Mouse (Mus musculus) intestine, postnatal 0 days (tissue): Measurements from ENCODE around the gene Drd3. TPM values are rescaled to one million over a fixed set of nuclear protein-coding genes. Genes with fewer than 3 reads are reported as not detected.

ENCODE experiments used
- ATAC-seq: fragments of 200-750 bp; cut with Nextera tagmentation; 2 replicates; pipeline ENCODE4 v1.8.0; 2017; ENCODE audit warnings: mild to moderate bottlenecking, moderate TSS enrichment, moderate library complexity
- H3K27ac ChIP-seq: fragments of 300-500 bp; sonication (generic); 2 replicates; pipeline ENCODE4 v1.5.1; 2014; ENCODE audit warnings: mild to moderate bottlenecking, low read depth, low read length, moderate library complexity
- H3K27me3 ChIP-seq: fragments of 300-500 bp; sonication (generic); replicated peaks from 2 replicates; pipeline ENCODE4 v1.6.1; 2014; ENCODE audit warnings: low read length, mixed read lengths; ENCODE audit not compliant: control insufficient read depth, insufficient read depth
- H3K36me3 ChIP-seq: fragments of 300-500 bp; sonication (generic); 2 replicates; pipeline ENCODE4 v1.6.1; 2014; ENCODE audit warnings: mild to moderate bottlenecking, moderate library complexity; ENCODE audit not compliant: control insufficient read depth, insufficient read depth
- H3K4me1 ChIP-seq: fragments of 300-500 bp; sonication (generic); replicated peaks from 2 replicates; pipeline ENCODE4 v1.6.1; 2014; ENCODE audit warnings: antibody characterized with exemption, low read length, mixed read lengths; ENCODE audit not compliant: control insufficient read depth, insufficient read depth
- H3K4me2 ChIP-seq: fragments of 300-500 bp; sonication (generic); replicated peaks from 2 replicates; pipeline ENCODE4 v1.6.1; 2014; ENCODE audit warnings: low read depth, mild to moderate bottlenecking, moderate library complexity
- H3K4me3 ChIP-seq: fragments of 300-500 bp; sonication (generic); 2 replicates; pipeline ENCODE4 v1.5.1; 2014; ENCODE audit warnings: low read depth, low read length
- H3K9ac ChIP-seq: fragments of 300-500 bp; sonication (generic); 2 replicates; pipeline ENCODE4 v1.6.1; 2014; ENCODE audit warnings: mild to moderate bottlenecking, low read depth, low read length
- H3K9me3 ChIP-seq: fragments of 300-500 bp; sonication (generic); 2 replicates; pipeline ENCODE4 v1.6.1; 2016; ENCODE audit warnings: mixed run types; ENCODE audit not compliant: control insufficient read depth
- CTCF ChIP-seq: sonication (generic); IDR thresholded peaks from 2 replicates; pipeline ENCODE4 v1.5.1; 2016; ENCODE audit warnings: low read depth, mild to moderate bottlenecking, control low read depth, antibody characterized with exemption, moderate library complexity
- WGBS: fragments of 180-500 bp; shearing (Covaris S2); extraction: QIAGEN DNeasy Blood & Tissue Kit; methylation state at CpG from one replicate; pipeline ENCODE4 v1.1.7; 2014; 5-methylcytosine and 5-hydroxymethylcytosine counted together
- polyA plus RNA-seq: library from polyadenylated mRNA; unstranded; fragments of >200 nt; fragmentation: Nextera tagmentation; extraction: Ambion mirVana; gene quantifications from 2 replicates; pipeline ENCODE4 v1.2.1, GENCODE M21; 2015

Drd3 gene
- polyA plus RNA-seq, 1 experiment from 2014 or later = not detected

DNA sequence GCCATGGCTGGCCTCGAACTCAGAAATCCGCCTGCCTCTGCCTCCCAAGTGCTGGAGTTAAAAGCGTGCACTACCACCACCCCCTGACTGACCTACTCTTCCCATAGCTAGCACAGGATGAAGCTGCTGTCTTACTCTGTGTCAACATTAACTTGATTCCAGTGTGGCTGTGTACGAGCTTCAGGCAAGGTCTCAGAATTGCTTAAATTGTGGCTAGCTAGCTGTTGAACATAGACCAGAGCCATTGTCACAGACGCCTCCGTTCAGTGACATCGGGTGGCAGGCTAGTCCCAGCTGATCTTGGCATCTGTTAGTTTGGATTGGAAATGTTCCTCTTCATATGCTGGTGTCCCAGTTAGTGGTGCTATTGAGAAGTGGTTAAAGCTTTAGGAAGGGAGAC is 42.5 kb upstream of the Drd3 start:
- 87% methylated on average over 7 of the region's 7 CpGs for WGBS
- no peak overlapping the region for H3K4me3 ChIP-seq
- no peaks in the 10 kb centered on the region for H3K9me3 ChIP-seq
- H3K4me2 ChIP-seq = no peak overlapping the region
- no peak for ATAC-seq
- no peak overlapping the region for H3K27ac ChIP-seq
- no peaks in the 10 kb centered on the region for H3K4me1 ChIP-seq
- H3K9ac ChIP-seq = no peak overlapping the region
- no peaks in the 10 kb centered on the region for H3K36me3 ChIP-seq
- no peaks in the 10 kb centered on the region for H3K27me3 ChIP-seq
- no peak for TF ChIP-seq CTCF

DNA sequence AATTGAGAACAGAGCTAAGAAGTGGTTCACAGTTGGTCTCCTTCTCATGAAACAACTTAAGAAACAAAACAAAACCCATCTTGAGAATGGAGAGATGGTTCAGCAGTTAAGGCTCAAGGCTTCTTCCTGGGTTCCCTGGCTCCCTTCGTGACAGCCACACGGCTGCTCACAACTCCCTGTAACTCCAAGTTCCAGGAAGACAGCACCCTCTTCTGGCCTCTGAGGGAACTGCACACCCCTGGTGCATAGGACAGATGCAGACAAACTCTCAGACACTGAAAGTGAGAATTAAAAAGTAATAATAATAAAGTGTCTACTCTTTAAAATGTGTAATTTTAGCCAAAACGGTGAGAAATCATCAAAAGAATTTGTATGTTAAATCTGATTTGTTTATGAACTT is 29.4 kb upstream of the Drd3 start:
- peak; percentile 39; the same call in 1 of the 2 replicates for TF ChIP-seq CTCF
- Histone ChIP-seq H3K9ac (no peak overlapping the region), H3K27me3 (no peaks in the 10 kb centered on the region), H3K9me3 (no peaks in the 10 kb centered on the region), H3K4me2 (no peak overlapping the region), H3K4me3 (no peak overlapping the region), H3K4me1 (no peaks in the 10 kb centered on the region), H3K36me3 (no peaks in the 10 kb centered on the region), H3K27ac (no peak overlapping the region)
- 63% methylated on average over 3 of the region's 3 CpGs for WGBS
- no peak for ATAC-seq

DNA sequence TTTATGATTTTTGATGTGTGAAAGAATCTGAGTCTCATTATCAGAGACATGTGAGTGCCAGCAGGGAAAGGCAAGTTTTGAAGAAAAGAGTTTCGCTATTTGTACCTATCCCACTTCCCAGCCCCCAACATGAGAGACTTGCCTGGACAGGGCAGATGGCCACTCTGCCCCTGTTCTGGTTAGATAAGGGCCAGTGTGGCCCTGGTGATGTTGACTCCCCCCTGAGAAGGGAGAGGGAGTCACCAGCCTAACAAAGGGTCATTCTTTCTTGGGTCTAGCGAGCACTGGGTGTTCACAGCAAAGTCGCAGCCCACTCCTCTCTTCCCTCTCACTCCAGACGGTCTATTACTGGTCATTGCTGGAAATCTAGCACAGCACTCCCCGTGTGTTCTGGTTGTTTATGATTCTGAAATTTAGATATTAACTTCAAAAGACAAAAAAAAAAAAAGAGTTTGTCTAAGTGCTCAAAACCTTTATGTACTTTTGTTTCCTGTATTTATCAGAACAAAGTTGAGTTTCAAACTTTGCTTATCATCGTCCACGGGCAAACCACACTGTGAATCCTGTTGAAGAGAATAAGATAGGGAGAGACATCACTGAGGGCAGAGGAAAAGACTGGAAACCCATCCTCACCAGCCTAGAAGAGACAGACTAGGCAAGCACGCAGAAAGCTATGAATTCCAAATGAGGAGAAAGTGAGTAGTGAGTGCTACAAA is 24.2 kb upstream of the Drd3 start:
- ATAC-seq = no peak
- no peaks in the 10 kb centered on the region for H3K9me3 ChIP-seq
- H3K27me3 ChIP-seq = no peaks in the 10 kb centered on the region
- 81% methylated on average over 8 of the region's 8 CpGs for WGBS
- no peak for TF ChIP-seq CTCF
- no peak overlapping the region for H3K27ac ChIP-seq
- H3K9ac ChIP-seq = no peak overlapping the region
- no peak overlapping the region for H3K4me2 ChIP-seq
- H3K36me3 ChIP-seq = no peaks in the 10 kb centered on the region
- no peak overlapping the region for H3K4me3 ChIP-seq
- H3K4me1 ChIP-seq = no peaks in the 10 kb centered on the region

DNA sequence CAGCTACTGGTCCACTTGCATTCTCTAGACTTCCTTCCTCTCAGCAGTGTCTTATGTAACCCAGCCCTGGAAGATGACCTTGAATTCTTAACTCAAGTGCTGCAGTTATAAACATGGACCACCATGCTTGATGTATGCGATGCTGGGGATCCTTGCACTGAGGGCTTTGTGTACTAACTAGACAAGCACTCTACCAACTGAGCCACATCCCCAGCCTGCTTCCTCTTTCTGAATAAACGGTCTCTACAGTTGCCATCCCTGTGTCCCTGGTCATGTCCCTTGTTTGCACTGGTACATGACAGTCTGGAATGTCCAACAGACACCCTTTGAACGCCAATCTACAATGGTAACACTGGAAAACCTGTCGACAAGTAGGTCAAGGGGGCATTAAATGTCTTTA is 23.5 kb upstream of the Drd3 start:
- H3K4me3 ChIP-seq = no peak overlapping the region
- H3K9ac ChIP-seq = no peak overlapping the region
- 68% methylated on average over 4 of the region's 4 CpGs for WGBS
- no peaks in the 10 kb centered on the region for H3K27me3 ChIP-seq
- H3K4me2 ChIP-seq = no peak overlapping the region
- no peak overlapping the region for H3K27ac ChIP-seq
- no peaks in the 10 kb centered on the region for H3K9me3 ChIP-seq
- no peak for ATAC-seq
- no peaks in the 10 kb centered on the region for H3K4me1 ChIP-seq
- no peak for TF ChIP-seq CTCF
- H3K36me3 ChIP-seq = no peaks in the 10 kb centered on the region

DNA sequence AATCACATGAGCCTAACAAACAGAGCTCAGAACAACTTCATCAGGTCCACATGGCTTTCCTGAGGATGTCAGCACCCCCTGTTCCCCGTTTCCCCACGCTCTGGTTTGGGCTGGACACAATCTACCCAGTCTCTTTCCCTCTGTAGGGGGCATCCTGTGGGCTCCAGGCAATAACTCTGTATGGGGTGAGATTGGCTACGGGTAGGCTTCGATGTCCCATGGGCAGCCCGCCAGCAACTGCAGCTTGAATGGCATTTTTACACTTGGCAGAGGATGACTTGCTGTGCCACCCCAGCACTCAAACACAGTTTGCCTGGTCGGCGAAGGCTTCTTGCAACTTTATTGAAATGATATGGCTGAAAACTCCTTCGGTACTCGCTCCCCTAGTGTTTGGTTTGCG is 21.3 kb upstream of the Drd3 start:
- Histone ChIP-seq H3K9me3 (no peaks in the 10 kb centered on the region), H3K27ac (no peak overlapping the region), H3K4me3 (no peak overlapping the region), H3K27me3 (no peaks in the 10 kb centered on the region), H3K4me2 (no peak overlapping the region), H3K36me3 (no peaks in the 10 kb centered on the region), H3K9ac (no peak overlapping the region), H3K4me1 (no peaks in the 10 kb centered on the region)
- 91% methylated on average over 10 of the region's 10 CpGs for WGBS
- no peak for ATAC-seq
- TF ChIP-seq CTCF = no peak

DNA sequence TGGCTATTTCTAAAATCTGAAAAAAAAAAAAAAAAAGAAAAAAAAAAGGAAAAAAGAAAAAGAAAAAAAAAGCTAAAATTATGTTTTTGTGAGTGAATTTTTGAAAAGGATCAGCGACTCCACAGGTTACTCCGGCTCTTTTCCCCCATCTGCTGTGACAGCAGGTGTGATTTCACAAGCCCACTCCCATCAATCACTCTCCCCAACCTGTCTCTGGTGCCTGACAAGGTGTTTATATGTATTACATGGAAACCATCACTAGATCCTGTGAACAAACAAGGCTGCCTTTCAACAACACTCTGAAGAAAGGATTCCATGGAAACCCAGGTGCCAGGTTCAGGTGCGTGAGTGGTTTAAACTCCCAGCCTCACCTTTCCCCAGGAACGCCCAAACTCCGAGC is 20.9 kb upstream of the Drd3 start:
- no peaks in the 10 kb centered on the region for H3K27me3 ChIP-seq
- no peak overlapping the region for H3K9ac ChIP-seq
- H3K4me3 ChIP-seq = no peak overlapping the region
- ATAC-seq = no peak
- no peak overlapping the region for H3K4me2 ChIP-seq
- no peaks in the 10 kb centered on the region for H3K4me1 ChIP-seq
- no peaks in the 10 kb centered on the region for H3K36me3 ChIP-seq
- no peak overlapping the region for H3K27ac ChIP-seq
- H3K9me3 ChIP-seq = no peaks in the 10 kb centered on the region
- 82% methylated on average over 5 of the region's 5 CpGs for WGBS
- TF ChIP-seq CTCF = no peak

DNA sequence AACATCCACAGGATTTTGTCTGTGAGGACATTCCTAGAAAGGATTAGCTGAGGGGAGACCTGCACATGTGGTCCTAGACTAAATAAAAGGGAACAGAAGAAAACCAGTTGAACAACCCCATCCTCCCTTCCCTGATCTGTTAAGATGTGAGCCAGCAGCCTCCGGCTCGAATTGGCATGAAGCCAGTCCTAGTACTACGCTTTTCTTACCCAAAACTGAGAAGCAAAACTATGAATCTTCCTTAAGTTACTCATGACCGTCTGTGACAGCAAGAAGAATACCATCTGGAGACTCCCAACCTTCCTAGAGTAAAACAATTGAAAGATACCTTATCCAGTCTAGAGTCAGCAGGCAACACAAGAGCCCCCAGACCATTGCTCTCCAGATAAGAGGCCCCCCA is 15.9 kb upstream of the Drd3 start:
- Histone ChIP-seq H3K36me3 (no peaks in the 10 kb centered on the region), H3K4me3 (no peak overlapping the region), H3K4me2 (no peak overlapping the region), H3K27ac (no peak overlapping the region), H3K4me1 (no peaks in the 10 kb centered on the region), H3K27me3 (no peaks in the 10 kb centered on the region), H3K9ac (no peak overlapping the region), H3K9me3 (no peaks in the 10 kb centered on the region)
- no peak for ATAC-seq
- WGBS = 56% methylated on average over 4 of the region's 4 CpGs
- no peak for TF ChIP-seq CTCF
